Mouse (Mus musculus) gastrocnemius, adult 2 months (tissue): ENCODE data around the gene Nos1ap. TPM values are rescaled to one million over a fixed set of nuclear protein-coding genes. Genes with fewer than 3 reads are reported as not detected.
A peak's percentile ranks its signal among the peaks of the same experiment; 100 is the strongest.

Experiments
- DNase-seq: peaks from one replicate; pipeline ENCODE4 v3.0.0; 2022
- H3K27ac ChIP-seq: fragments of 200-600 bp; 2 replicates; pipeline ENCODE4 v1.8.1; 2022; ENCODE audit warnings: mild to moderate bottlenecking
- H3K4me3 ChIP-seq: fragments of 200-600 bp; 2 replicates; pipeline ENCODE4 v1.8.1; 2022; ENCODE audit warnings: mild to moderate bottlenecking, moderate library complexity
- CTCF ChIP-seq: fragments of 200-600 bp; IDR thresholded peaks from 2 replicates; pipeline ENCODE4 v1.8.1; 2022; ENCODE audit warnings: antibody characterized with exemption, mild to moderate bottlenecking, moderate library complexity
- intact Hi-C: fragments of 180-260 bp; cut with DNase I; formaldehyde crosslinking; loops from one replicate; pipeline ENCODE4 v1.15.1; 2025
- total RNA-seq, 2 experiments: library from RNA; stranded (reverse); gene quantifications; 2 replicates each; pipeline ENCODE4 v1.2.3; 2021

The Nos1ap gene
- total RNA-seq, 2 experiments from 2014 or later = 0.79 to 2.0 TPM

DNA sequence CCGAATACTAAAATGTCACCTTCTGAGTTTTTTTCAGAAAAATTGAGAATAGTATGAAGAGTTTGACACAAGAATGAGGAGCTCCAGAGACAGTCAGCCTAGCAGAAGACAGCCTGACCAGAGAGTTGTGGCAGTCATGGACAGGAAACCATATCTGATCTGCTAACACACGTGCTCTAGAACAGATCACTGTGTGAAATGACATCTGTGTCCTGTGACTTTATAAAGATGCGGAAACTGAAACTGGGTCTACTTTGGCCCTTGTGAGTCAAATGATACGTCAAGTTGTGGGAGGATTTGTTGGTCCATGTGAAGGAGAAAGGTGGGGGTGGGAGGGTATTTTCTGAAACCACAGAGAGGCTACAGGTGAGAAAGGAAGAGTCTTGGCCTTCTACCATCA, 319.0 kb downstream of the Nos1ap start:
- TF ChIP-seq CTCF = no peak
- intact Hi-C loops = no loop called here
- H3K27ac ChIP-seq = no peak overlapping the region
- DNase-seq = no peak
- H3K4me3 ChIP-seq = no peak overlapping the region

DNA sequence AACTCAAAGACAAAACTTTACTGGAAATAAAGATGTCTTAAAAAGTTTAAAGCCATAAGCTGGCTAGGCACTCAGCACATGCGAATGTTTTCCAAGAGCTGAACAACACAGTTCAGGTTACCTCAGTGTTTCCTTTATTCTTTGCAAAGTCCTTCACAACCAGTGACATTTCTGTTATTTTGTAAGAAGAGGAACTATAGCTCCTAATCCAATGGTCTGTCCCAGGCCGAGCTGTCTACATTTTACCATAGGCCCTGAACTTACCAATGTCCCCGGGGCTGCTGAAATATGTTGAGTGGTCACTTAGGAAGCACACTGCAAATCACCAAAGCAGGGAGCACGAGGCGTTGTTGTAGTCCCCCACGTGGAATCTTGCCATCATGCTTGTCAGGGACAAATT, 319.4 kb downstream of the Nos1ap start:
- intact Hi-C loops = no loop called here
- DNase-seq = no peak
- Histone ChIP-seq H3K4me3 (no peak overlapping the region), H3K27ac (no peak overlapping the region)
- TF ChIP-seq CTCF = no peak

DNA sequence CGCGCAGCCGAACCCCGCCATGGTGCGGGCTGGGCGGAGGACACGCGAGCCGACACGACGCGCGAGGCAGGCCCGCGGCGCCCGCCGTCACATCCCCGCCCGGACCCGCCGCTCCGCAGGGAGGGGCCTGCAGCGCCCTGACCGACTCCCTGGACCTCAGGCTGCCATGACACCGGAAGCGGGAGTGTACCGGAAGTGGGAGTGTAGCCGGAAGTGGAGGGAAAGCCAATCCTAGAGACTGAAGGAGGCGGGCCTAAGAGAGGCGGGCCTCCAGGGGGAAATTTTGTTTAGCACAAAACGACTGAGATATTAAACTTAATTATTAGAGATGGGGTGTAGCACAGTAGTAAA, 334.1 kb downstream of the Nos1ap start:
- intact Hi-C loops = no loop called here
- peak; percentile 85 for DNase-seq
- TF ChIP-seq CTCF = no peak
- Histone ChIP-seq H3K27ac (peak overlapping the region; percentile 67), H3K4me3 (peak overlapping the region; percentile 87)

DNA sequence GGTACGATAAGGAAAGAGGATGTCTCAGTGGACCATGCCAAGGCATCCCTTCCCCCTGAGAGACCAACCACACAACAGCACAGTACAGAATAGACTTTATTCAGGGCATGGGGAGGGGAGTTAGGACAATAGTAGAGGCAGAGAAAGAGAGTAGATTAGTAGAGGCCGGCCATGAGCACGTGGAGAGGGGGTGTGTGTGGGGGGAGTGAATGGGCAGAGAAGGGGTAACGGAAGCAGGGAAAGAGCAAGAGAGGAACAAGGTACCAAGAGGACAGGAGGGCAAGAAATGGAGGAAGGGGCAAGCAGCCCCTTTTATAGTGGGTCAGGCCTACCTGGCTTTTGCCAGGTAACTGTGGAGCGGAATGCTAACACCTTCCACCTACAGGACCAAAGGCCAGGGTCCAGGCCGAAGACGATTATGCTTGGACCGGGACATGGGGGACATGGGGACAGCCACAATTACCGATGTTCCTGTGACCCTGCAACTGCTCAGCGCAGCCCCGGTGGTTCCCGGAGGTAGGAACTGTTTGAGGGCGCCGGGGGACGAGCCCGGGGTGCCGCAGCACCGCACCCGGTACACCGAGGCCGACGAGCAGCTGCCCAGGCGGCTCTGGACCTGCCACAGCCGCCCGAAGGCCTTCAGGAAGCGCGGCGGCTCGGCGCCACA, 334.6 kb downstream of the Nos1ap start:
- Histone ChIP-seq H3K4me3 (peak overlapping the region; percentile 87), H3K27ac (peak overlapping the region; percentile 67)
- no peak for DNase-seq
- TF ChIP-seq CTCF = no peak
- intact Hi-C loops = no loop called here

Other genes starting within 250 kb of the Nos1ap start
- 1 to 10 TPM; 2.9 to 6.6 TPM for gene Olfml2b, start 54.7 kb upstream of the Nos1ap start, total RNA-seq